Mouse (Mus musculus) frontal cortex, adult 2 months (tissue): ENCODE data around the gene Plcxd1. TPM values are rescaled to one million over a fixed set of nuclear protein-coding genes. Genes with fewer than 3 reads are reported as not detected.
"Not testable (repeated sequence)": the region's sequence is repeated elsewhere in the genome, so short reads cannot be mapped to it uniquely, and the experiment has no call there.

Experiments
- DNase-seq, 2 experiments: peaks; one replicate each; pipeline ENCODE4 v3.0.0; 2022; ENCODE audit warnings: low spot score in 1 of 2; ENCODE audit errors: extremely low spot score in 1 of 2
- polyA plus RNA-seq: library from polyadenylated mRNA; depleted of rRNA; stranded (reverse); fragments of >200 nt; gene quantifications from 2 replicates; pipeline ENCODE4 v1.2.3, GENCODE M21; 2012; rRNA removed

Plcxd1 gene
- 14.3 and 17.5 TPM in 2 replicates for polyA plus RNA-seq

- peak in 1 of 2 experiments; percentile 21 for DNase-seq
These were observed at the start of gene Plcxd1 for GRCm38 (mm10) chr5:110099656-110100580. Gene Plcxd1, plus strand, starts transcription at chr5:110099969.

- peak; percentile 82 to 86 for DNase-seq
These were observed 41.9 kb upstream of the Plcxd1 start for GRCm38 (mm10) chr5:110057637-110058408.

- DNase-seq: not testable (repeated sequence)
These were observed 27.4 kb upstream of the Plcxd1 start, which contains the start of gene Gm17655 for GRCm38 (mm10) chr5:110072413-110072812. Gene Gm17655, minus strand, starts transcription at chr5:110072513.

- DNase-seq: no peak
These were observed 16.8 kb upstream of the Plcxd1 start for GRCm38 (mm10) chr5:110082961-110083360.

GRCm38 (mm10) chr5:110086161-110086866 lies 13.5 kb upstream of the Plcxd1 start:
- no peak for DNase-seq

- DNase-seq: no peak
These were observed 8.2 kb upstream of the Plcxd1 start for GRCm38 (mm10) chr5:110091546-110091945.

GRCm38 (mm10) chr5:110094030-110094846 lies 5.5 kb upstream of the Plcxd1 start, which contains the start of gene Gm35315:
Gene Gm35315, minus strand, starts transcription at chr5:110094420.
- DNase-seq: peak; percentile 90 to 92

GRCm38 (mm10) chr5:110094847-110095213 lies 4.9 kb upstream of the Plcxd1 start:
- no peak for DNase-seq

GRCm38 (mm10) chr5:110098991-110099477 lies 735 bp upstream of the Plcxd1 start:
- DNase-seq: peak; percentile 58 to 65

GRCm38 (mm10) chr5:110100921-110101631 lies 1.3 kb downstream of the Plcxd1 start:
- DNase-seq: peak; percentile 33 to 38

- peak; percentile 68 to 80 for DNase-seq
These were observed 2.1 kb downstream of the Plcxd1 start for GRCm38 (mm10) chr5:110101716-110102347.

GRCm38 (mm10) chr5:110102429-110102828 lies 2.7 kb downstream of the Plcxd1 start:
- DNase-seq: no peak

- DNase-seq: no peak
These were observed 3.3 kb downstream of the Plcxd1 start for GRCm38 (mm10) chr5:110102853-110103625.

GRCm38 (mm10) chr5:110103901-110104615 lies 4.3 kb downstream of the Plcxd1 start:
- DNase-seq: no peak

- DNase-seq: peak in 1 of 2 experiments; percentile 27
These were observed 5.0 kb downstream of the Plcxd1 start for GRCm38 (mm10) chr5:110104616-110105380.

- peak in 1 of 2 experiments; percentile 17 for DNase-seq
These were observed 6.5 kb downstream of the Plcxd1 start for GRCm38 (mm10) chr5:110106140-110106871.
